Mouse (Mus musculus) gastrocnemius, postnatal 14 days (tissue): ENCODE results near the gene Gng10. TPM values are rescaled to one million over a fixed set of nuclear protein-coding genes. Genes with fewer than 3 reads are reported as not detected.

Experiments used
- DNase-seq: peaks from one replicate; pipeline ENCODE4 v3.0.0; 2021; ENCODE audit warnings: mixed read lengths
- intact Hi-C: fragments of 180-260 bp; cut with DNase I; formaldehyde crosslinking; loops from one replicate; pipeline ENCODE4 v1.15.1; 2025; ENCODE audit warnings: low total_unique reads
- total RNA-seq, 2 experiments: library from RNA; stranded (reverse); gene quantifications; 2 replicates each; pipeline ENCODE4 v1.2.3; 2021

The Gng10 gene
- total RNA-seq, 2 experiments from 2014 or later, result 12.3 to 20.1 TPM

DNA sequence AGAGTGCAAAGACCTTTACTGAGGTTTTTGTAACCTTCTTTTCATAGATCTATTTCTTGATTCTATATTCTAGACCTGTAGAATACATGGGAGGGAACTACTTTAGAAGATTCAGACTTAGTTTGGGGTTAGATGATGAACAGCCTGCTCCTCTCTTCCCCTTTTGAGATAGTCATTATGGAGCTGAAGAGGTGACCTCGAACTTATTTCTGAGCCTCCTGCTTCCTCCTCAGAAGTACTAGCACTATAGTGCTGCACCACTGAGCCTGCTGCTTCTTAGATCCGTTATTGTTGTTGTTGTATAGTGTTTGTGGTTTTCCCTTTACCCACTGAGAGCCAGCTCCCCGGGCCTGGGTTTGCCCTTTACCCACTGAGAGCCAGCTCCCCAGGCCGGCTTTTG, 25.2 kb upstream of the Gng10 start:
- intact Hi-C loops, result no loop called here
- no peak for DNase-seq

DNA sequence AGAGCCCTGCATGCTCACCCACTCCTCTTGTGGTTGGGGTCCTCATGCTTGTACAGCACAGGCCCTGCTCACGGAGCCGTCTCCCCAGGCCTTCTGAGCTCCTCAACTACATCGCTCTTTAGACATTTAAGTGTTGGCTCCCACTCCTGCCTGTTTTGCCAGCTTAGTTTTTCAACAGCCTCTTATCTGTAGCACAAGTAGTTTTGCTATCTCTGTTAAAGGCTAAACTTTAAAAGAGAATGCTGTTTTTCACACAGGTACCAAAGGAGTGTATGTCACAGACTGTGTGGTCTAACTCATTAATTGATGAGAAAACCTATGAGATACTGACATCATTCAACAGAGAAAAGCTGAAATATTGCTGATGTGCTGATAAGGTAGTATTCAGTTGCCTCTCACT, 23.4 kb upstream of the Gng10 start:
- no peak for DNase-seq
- intact Hi-C loops, result no loop called here

DNA sequence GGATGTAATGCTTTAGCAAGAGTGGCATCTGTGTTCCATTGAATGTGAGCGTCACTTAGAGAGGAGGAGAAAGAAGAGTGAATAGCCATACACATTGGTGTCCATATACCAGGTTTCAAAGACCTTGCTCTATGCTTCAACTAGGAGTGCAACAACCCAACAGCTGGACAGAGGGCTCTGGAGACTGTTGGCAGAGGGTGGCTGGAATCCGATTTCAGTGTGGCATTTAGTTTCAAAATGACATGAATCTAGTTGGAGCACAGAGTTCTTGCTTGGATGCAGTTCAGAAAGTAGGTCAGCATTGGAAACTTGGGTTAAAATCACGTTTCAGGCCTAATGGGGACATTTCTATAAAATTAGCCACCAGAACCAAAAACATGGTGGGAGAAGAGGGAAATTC, 19.7 kb upstream of the Gng10 start:
- DNase-seq, result peak; percentile 40
- intact Hi-C loops, result no loop called here

DNA sequence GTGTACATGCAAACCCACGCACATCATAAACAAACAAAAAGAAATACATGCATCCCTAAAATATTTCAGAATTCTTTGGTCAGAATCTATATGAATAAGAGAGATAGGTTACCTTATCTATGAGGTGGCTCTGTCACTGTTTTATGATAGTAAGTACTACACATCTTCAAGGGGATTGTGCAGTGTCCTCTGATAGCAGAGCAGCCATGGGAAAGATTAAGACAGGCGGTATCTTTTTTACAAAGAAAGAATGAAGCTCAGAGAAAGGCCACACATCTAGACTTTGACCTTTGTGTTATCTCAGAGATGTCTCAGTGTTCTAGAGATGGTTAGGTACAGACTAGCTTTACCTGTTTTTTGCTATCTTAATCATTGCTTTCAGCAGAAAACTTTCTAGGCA, 18.0 kb upstream of the Gng10 start:
- DNase-seq, result no peak
- intact Hi-C loops, result no loop called here

DNA sequence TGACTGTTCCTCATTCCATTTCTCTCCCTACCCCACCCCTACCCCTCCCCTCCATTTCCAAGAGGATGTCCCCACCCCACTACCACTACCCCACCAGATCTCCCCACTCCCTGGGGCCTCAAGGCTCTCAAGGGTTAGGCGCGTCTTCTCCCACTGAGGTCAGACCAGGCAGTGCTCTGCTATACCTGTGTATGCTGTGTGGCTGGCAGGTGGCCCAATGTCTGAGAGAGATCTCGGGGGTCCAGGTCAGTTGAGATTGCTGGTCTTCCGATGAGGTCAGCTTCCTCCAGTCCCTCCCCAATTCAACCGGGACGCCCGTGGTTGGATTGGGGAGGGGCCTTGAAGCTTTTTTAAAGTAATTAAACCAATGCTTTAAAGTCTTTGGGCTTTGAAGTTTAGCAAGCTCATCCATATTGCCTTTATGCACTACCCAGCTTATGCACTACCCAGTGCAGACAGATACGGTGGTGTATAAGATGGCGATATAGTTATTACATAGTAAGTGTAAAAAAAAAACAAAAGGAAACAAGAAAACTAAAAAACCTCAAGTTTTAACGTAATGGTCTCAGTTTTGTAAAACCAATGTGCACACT, 467 bp upstream of the Gng10 start:
- intact Hi-C loops, result no loop called here
- DNase-seq, result no peak

DNA sequence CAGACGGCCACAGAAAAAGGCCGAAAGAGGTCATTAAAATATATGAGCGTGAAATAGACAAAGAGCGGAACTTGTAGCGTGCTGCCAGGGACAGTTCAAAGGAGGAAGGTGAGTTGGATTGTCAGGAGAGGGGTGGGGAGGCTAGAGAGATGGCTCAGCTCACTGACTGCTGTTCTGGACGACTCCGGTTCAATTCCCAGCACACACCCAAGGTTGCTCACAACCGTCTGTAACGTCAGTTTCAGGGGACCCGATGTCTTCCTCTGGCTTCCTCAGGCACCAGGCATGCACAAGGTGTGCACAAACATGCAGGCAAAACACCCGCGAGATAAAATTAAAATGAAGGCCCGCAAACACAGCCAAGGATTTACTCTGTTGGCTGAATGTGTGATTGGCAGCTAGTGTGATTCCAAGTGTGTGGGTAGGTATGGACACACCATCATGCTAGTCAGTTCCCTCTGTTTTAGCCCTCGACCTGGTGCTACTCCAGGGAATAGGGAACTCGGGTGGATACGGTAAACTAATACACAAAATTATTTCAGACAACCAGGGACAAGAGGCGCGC, 980 bp downstream of the Gng10 start:
- intact Hi-C loops, result loop anchor here (5.0 kb wide), 1 partner anchor 54 kb away; no protein-coding TSS in a partner anchor
- DNase-seq, result no peak

DNA sequence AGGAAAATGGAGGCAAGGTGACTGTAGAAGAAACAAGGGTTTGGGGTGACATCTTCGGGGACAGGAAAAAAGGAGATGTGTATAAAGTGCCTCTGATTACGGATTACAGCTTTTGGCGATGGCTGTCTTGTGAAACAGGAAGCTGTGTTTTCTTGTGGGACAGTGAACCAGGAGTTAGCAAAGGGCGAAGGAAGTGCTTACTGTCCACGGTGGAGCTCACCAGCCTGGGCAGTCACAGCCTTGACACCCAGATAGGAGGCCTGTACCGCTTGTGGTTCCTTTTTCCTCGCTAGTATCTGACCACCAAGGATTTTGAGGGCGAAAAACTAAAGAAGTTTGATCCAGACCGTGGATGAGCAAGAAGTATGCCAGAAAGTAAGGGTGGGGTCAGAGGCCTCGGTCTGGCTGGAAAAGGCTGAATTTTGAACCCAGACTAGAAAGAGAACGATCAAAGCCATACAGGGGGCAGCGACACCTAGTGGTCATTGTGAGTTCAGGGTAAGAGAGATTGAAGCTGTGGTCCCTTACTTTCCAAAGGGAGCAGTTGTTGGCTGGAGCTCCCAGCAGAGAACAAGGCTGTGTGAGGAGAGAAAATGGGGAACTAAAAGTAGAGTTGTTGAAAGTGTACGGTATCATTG, 1.7 kb downstream of the Gng10 start:
- peak; percentile 71 for DNase-seq
- intact Hi-C loops, result loop anchor here (5.0 kb wide), 1 partner anchor 54 kb away; no protein-coding TSS in a partner anchor

DNA sequence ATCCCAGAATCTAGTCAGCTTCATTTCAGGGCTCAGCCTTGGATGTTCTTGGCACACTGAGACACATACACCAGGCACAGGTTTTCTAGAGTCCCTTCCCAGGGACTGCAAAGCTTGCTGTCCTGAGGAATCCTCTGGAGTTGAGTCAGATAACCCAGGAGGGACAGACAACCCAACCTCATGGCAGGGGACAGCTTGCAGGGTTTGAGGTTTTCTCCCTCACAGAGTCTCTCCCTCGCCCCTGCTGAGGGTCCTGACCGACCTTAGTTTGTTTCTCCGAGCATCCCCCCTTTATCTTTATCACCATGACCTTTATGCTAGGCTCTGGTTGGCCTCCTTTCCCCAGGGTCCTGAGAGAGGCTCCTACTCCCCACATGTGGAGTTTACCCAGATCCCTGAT, 2.6 kb downstream of the Gng10 start:
- DNase-seq, result no peak
- intact Hi-C loops, result loop anchor here (5.0 kb wide), 1 partner anchor 55 kb away; no protein-coding TSS in a partner anchor

DNA sequence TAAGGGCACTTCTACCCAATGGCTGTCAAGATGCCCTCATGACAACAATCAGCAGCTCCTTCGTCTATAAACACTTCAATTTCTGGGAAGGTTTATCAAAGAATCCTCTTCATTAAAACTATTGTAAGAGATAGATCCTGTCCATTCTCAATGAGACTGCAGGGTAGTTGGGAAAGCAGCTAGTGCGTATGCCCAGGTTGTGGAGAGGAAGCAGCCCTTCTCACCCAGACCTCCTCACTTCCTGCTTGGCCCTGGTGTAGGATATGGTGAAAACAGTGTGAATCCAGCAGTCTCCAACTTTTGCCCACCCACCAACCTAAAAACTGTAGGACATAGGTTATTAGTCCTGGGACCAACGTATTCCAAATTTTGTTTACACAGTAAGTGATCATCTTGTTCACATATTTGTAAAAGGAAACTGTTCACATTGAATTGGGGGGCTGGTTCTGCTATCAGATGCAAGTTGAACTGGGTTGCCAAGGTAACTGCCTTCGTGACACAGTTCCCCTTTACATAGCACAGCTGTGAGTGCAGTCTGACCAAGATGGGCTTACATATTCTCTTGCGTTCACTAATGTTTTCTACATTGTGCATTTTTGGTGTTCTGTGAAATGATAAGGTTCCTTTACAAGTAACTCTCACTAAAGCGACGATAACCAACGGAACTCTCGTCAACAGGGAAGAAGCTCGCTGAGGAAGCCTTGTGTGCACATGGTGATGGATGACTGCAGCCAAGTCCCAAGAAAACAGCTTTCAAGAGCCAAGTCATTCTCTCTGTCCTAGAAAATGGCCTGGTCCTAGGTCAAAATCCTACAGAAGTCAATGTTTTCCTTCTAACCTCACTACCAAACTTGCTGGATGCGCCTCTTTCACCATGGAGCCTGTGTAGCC, 5.8 kb downstream of the Gng10 start:
- intact Hi-C loops, result no loop called here
- DNase-seq, result no peak

DNA sequence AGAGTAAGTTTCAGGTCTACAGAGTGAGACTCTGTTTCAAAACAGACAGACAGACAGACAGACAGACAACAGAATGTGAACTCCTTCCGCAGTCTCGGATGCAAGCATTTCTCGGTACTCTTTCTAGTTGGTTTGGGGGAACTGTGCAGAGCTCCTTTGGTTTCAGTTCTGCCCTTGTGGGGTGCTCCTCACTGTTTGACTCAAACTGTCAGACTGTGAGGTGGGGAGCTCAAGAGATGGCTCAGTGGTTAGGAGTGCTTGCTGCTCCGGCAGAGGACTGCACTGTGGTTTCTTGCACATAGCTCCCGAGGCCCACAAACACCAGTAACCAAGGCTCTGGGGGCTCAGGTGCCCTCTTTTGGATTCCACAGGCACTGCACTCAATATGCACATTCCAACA, 8.2 kb downstream of the Gng10 start:
- intact Hi-C loops, result no loop called here
- DNase-seq, result no peak

DNA sequence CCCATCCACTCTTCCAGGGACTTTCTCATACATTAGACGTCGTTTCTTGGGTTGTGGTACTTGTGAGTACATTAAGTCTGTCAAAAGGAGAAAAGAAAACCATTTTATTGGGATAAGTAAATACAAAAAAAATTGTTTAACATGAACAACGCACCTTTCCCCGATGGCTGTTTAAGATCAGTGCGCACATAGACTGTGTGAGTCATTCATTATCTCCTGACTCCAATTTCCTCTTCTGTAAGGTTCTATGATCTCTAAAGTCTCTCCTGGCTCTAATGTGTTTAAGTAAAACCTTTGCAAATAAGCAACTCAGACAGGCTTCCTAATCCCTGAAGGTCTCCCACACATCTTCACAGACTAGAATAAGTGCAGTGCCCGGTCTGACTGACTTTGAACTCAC, 9.0 kb downstream of the Gng10 start:
- intact Hi-C loops, result no loop called here
- no peak for DNase-seq

DNA sequence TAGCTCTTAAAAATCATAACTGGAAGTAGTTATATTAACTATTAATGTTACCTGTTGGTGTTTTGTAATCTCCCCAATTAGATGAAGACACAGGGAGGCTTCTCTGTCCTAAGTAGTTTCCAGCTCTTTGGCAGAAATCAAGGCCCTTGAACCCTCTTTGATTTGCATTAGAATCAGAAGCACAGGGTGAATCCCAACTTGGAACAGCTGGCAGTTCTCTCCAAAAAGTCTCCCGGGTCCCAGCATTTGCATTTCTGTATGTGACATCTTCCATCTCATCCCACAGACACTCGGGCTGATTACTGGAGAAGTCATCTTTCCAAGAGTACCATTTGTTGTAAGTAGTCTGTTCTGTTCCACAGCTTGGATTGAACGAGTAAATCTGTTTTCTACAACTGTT, 12.3 kb downstream of the Gng10 start:
- intact Hi-C loops, result no loop called here
- no peak for DNase-seq

DNA sequence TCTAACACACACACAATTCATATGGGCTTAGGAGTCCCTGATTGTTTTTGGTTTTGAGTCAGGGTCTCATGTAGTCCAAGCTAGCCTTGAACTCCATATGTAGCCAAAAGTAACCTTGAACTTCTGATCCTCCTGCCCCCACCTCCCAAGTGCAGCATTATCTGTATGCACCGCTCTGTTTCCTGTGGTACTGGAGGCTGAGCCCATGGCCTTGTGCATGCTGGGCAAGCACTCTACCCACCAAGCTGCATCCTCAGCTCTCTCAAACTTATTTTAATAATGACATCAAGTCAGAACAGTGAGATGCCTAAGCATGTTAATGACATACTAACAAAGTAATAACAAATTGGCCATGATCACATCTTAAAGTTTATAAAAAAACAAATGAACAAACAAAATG, 16.2 kb downstream of the Gng10 start:
- intact Hi-C loops, result no loop called here
- no peak for DNase-seq

DNA sequence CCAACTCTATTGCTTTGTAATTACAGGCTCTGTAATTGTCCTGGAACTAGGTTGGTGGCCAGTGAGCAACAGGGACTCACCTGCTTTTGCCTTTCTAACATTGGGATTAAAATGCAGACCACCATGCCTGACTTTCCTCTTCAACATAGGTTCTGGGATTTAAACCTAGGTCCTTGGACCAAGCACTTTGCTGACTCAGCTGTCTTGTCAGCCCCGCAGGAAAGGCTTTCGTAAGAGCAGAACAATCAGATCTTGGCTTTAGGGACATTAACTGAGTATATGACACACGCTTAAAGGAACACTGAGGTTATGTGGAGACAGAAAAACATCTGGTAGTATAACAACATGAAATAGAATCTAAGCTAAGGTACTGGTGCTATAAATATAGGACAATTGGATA, 23.0 kb downstream of the Gng10 start:
- intact Hi-C loops, result no loop called here

DNA sequence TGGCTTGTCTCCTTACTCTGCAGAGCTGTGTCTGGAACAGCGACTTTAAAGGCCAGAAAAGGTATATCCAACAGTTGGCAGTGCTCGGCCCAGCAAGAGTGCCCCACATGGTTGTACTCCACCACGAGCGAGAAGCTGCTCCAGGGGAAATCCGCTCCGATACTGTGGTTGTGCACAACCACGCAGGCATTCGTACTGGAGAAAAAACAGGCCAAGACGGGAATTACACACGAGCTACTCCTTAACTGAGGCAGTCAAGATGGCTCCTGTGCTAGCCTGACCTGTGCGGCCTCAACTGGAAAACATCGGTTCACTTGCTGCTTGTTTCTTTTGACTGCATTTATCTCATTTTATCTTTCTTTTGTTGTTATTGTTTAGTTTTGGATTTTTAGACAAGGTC, 27.6 kb downstream of the Gng10 start:
- intact Hi-C loops, result no loop called here
- no peak for DNase-seq

More for the DNA sequence above, 23.0 kb downstream of the Gng10 start:
- DNase-seq, result no peak

DNA sequence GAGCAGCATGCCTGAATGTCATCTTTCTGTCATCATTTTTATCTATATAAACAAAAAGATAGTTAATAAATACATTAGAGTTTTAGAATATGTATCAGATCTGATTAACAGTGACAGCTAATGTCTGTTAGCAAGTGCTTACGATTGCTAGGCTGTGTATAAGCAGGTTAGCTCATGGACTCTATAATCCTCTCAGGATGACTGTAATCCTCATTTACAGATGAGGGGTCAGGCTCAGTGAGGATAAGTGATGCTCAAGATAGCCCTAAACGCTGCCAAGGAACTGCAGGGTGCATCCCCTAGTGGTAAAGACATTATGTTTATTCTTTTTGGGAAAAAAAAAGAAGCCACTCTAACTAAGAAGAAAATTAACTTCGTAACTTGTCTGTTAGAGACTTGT, 34.4 kb downstream of the Gng10 start:
- DNase-seq, result no peak

DNA sequence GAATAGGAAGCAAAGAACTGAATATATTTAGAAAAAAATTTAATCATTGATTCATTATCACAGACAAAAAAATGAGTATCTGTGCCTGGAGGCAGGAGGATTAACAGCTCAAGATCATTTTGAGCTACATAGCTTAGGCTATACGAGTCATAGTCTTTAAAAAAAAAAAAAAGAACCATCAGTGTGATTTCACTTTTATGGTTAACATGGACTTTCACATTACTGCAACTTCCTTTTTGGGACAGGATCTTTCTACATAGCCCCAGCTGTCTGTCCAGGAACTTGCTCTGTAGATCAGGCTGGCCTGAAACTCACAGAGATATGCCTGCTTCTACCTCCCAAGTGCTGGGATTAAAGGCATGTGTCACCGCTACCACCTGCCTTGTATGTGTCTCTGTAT, 48.5 kb downstream of the Gng10 start:
- intact Hi-C loops, result no loop called here
- DNase-seq, result no peak

More for the DNA sequence above, 34.4 kb downstream of the Gng10 start:
- intact Hi-C loops, result no loop called here

DNA sequence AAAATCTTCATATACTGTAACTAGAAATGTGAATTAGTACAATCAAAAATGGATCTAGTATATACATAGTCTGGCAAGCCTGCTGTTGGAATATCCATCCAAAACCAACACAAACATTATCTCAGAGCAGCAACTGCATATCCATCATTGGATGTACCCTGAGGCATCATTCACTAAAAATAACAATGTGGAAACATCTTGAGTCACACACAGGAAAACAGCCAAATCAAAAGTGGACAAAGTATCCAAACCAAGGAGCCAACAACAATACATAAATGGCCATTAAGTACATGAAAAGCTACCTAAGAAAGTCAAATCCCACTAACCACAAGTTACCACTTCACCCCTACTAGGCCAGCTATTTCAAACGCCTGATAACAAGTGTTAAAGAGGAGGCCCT, 54.5 kb downstream of the Gng10 start:
- DNase-seq, result no peak
- intact Hi-C loops, result no loop called here
